Mouse (Mus musculus): ENCODE data around the gene Wasf2.

Gene Wasf2

DNA sequence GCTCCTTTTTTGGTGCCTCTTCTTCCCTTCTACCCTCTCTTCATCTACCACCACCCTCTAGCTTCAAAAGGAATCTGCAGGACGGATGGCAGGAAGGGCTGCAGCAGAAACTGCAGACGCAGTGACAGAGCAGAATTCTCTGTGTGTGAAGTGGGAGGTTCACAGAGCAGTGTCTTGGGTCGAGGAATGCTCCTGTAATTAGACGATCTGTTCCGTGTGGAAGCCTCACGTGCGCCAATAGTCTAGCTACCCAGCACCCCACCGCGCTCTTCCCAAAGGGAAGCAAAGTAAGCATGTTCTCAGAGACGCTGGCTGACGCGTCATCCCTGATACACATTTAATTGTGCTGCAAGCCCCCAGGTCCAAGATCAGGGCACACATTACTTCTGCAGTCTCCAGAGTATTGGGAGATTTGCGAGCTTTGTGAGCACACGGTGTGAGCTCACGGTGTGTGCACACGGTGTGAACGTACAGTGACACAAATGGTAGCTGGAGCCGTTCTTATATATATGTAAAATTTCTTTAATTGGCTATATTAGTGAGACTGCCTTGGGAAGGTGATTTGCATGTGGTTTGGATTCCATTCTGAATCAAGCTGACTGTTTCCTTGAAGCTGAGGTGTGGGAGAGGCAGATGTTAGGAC is 46.6 kb downstream of the Wasf2 start:
- DNase-seq = no peak

DNA sequence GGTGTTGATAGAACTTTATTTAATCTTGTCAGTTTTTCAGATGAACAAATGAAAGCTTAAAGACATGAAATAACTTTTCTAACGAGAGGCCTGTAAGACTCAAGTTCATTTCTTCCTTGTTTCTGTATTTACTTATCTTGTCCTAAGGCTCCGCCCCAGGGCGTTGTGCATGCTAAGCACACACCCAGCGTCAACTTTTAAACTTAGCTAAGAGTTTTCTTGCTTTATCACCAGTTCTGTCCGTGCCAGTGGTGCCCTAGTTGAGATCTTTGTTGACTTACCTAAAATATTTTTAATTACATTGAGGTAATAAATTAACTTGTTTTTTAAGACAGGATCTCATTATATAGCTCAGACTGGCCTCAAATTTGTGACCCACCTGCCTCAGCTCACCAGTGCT is 48.0 kb downstream of the Wasf2 start:
- no peak for DNase-seq

DNA sequence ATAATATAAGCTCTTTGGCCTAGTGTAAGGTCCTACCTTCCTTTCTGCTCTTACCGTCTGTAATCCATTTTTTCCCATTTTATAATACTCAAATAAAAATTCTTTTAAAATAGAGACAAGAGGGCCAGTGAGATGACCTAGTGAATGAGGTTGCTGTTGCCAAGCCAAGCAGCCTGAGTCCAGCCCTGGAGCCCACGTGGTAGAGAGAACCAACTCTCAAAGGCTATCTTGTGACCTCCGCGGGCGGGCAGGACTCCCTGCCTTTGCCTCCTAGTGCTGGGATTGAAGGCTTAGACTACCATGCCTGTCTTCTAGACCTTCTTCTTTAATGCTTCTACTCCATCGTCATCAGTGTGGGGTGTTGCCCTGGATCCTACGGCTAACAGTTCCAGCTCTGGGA is 49.0 kb downstream of the Wasf2 start:
- no peak for DNase-seq

DNA sequence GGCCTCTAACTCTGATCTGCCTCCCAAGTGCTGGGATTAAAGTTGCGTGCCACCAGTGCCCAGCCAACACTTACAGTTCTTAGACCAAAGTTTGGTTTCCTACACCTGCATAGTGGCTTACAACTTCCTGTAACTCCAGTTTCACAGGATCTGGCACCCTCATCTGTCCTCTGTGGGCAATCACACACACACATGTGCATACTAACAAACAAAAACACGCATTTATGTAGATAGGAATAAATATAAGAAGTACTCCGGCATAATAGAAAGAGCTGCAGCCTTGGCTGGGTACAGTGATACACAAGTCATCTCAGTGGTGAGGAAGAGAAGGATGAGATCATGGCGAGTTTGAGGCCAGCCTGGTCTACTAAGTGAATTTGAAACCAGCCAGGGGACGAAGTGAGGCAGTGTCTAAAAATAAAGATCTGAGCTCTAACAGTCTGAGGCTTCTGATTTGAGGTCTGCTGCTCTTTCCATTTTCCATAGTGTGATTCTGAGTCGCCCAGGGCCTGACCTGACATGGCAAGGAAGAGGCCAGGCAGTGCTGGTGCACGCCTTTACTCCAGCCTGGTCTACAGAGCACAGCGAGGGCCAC is 52.2 kb downstream of the Wasf2 start:
- no peak for DNase-seq

DNA sequence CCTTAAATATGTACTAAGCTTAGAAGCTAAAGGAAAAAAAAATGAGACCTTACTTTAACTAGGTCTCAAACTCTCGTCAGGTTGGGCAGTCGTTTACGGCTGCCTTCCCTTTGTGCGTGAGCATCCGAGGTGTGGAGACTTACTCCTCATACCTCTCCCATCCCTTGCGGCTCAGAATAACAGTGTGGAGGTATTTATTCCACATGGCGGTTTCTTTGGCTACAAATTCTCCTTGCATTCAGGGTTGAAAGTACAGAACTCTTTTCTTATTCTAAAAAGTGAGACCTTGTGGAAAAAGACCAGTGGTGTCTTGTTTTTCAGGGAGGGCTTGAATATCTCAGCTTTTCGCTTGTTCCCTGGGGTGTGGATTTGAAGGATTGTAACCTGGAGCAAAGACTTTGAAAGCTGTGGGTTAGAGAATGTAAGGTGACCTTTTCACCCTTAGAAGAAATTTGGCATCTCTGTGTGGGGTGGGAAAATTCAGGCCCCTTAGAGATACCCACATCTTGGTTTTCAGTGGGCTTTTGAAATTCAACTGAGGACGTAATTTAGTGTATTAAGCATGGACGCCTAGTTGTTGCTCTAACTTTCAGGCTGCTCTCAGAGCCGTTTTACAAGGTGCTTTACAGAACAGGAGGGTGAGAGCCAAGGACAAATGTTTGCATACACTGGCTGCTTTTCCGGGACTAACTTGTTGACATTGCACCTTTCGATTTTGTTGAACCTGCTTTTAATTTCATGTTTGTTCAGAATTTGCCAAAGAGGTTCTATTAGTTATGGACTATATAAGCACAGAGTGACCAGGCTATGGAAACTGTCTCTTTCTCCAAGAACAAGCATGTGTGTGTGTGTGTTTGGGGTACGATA is 54.0 kb downstream of the Wasf2 start:
- DNase-seq = no peak

DNA sequence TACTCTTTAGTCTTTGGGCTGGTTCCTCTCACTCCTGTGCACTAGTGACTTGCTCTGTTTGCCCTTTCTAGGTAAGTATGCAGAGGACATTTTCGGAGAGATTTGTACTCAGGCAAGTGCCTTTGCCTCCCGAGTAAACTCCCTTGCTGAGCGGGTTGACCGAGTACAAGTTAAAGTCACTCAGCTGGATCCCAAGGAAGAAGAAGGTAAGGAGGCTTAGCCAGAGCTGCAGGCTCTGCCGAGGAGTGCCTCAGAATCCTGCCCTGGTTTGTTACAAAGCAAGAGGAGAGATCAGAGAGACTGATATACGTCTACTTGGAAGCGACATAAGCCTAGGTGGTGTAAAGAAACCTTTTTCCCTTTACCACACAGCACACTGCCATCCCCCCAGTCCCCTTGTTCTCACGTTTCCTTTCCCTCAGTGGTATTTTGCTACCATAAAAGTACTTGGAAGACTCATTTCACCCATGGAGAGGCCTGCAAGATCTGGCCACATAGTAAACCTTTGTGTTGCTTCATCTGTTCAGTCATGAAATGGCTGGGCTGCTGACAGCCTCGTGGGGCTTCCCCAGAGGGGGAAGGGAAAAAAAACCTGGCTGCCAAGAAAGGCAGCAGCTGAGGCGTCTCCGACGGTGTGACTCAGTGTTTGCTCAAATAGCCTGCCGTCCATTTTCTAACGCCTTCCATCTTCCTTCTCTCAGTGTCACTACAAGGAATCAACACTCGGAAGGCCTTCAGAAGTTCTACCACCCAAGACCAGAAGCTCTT is 54.8 kb downstream of the Wasf2 start:
- peak; percentile 58 for DNase-seq

DNA sequence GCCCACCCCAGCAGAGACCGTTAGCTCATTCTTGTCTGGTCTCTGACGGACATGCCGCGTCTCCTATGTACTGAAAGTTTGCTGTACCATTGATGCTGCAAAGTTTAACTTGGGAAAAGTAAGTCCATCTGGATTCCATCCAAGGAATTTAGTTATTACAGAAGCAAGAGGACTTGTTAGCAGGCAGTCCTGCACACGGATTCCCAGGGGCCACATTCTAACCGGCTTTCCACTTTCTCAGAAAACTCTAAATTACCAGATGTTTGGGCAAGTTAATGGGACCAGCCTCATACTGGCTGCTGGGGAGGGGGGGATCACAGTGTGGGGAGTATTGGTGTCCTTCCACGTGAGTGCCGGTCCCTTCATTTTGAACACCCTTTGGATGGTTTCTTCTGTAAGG is 55.6 kb downstream of the Wasf2 start:
- DNase-seq = no peak

DNA sequence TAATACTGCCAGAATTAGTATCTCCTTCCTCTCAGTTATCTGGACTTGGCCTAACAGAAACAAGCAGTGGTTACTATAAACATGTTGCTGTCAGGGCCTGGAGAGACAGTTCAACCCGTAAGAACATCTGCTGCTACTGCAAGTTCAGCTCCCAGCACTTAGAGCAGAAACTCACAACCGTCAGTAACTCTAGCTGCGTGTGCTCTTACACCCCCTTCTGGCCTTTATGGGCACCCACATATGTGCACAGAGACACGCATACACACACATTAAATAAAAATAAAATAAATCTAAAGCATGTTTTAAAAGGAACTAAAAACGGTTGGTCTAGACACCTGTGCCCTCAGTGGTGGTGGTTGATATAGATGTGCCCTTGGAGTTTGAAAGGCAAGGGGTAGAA is 56.6 kb downstream of the Wasf2 start:
- no peak for DNase-seq

DNA sequence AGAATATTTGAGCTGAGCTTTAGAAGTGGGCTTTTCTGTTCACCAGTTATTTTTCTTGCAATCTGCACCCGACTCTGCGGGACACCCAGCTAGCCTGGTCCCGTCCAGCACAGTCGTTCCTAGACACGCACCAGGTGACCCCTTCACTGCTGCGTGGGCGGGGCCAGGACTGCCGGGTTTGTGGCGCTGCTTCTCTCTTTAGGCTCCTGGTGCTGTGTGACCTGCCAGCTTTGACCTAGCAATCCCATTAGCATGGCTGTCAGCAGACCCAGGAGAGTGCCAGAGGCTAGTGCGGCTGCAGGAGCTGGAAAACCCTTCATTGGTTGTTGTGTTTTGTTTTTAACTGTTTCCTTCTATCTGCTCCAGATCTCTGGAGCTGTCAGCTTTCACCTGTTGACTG is 59.1 kb downstream of the Wasf2 start:
- no peak for DNase-seq

DNA sequence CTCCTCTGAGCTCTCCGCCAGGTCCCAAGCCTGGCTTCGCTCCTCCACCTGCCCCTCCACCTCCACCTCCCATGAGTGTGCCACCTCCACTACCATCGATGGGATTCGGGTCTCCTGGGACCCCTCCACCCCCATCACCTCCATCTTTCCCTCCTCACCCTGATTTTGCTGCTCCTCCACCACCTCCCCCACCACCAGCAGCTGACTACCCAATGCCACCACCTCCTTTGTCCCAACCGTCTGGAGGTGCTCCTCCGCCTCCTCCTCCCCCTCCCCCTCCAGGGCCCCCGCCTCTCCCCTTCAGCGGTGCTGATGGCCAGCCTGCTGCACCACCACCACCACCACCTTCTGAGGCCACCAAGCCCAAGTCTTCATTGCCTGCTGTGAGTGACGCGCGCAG is 64.2 kb downstream of the Wasf2 start:
- no peak for DNase-seq

DNA sequence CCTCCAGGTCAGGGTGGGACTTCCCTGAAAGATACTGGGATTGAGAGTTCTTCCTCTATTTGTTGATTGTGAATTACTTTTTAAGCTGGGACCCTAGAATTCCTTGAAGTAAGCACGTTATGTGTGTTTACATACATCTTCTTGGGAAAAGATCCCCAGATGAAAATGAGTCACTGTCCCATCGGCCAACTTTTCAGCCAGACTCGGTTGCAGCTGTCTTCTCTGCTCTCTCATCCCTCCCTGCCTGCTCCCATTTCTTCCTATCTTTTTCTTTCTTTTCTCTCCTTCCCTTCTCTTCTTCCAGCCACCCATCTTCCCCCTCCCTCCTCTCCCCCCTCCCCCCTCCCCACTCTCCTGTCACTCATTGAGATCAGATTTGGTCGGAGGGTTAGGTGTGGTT is 64.7 kb downstream of the Wasf2 start:
- no peak for DNase-seq

DNA sequence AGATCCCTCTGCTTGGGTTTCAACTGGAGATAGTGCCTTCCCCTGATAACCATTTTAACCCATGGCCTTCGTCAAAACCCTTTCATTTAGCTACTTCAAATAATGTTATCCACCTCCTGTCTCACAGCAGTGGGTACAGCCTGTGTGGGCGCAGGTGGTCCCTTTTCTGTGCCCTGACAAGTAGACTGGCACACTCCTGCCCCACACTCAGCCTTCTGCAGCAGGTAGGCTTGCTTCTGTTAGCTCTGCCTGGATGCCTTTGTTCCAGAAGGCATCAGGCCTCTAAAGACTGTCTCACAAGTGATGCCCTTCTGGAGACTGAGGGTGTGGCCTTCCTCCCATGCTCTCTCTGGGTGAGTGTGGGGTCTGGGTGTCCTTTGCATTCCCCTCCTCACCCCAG is 65.8 kb downstream of the Wasf2 start:
- DNase-seq = no peak

DNA sequence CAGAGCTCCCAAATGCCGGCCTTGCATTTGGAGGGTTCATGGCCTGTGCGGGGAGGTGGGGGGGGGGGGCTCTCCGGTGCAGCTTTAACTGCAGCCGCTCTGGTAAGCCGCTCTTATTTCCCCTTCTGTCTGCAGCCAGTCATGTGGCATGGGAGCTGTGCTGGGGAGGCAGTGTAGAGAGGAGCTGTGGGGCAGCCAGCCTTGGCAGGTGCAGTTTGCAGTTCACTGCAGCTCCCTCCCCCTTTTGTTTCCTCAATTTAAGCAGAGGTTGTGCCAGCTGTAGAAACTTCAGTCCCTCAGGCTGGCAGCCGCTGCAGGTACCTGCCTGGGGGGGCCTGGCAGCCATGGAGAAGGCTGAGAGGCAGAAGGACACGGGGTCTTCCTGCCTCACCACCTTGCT is 66.5 kb downstream of the Wasf2 start:
- DNase-seq = no peak

DNA sequence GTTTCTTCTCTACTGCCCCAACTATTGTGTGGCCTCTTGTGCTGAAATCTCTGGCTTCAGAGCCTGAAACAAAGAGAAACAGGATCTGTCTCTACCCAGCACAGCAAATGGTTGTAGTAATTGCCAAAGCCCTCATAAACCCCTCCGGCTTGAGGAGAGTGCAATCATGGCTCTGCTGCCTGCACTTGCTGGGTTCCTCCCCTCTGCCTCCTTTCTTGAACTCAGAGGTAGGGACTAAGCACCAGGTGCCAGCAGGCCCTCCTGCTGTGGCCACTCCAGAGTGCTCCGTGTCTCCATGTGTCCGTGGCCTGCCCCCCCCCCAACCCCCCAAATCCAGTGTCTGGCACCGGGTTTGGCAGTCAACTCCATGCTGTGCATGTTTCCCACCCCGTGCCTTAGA is 67.0 kb downstream of the Wasf2 start:
- no peak for DNase-seq

DNA sequence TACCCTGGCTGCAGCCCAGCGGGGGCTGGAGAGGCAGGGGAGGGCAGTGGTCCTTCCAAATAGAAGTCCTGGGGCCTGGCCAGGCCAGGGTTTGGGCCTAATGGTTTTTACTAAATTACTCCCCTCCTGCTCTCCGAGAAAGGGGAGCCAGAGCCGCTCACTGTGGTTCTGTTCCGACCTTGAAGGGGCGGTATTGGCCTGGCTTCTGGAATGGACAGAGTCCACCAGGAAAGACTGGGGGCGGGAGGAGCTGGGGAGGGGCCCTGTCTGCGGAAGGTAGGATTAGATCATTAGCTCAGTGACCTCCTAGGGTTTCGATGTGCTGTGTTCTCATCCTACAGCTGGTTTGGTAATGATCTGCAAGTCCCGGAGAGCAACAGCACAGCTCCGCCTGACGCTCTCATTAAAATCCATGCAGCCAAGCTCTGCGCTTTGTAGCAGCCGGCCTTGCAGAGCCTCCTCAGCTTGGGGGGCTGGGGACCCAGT is 67.5 kb downstream of the Wasf2 start:
- DNase-seq = peak; percentile 77

DNA sequence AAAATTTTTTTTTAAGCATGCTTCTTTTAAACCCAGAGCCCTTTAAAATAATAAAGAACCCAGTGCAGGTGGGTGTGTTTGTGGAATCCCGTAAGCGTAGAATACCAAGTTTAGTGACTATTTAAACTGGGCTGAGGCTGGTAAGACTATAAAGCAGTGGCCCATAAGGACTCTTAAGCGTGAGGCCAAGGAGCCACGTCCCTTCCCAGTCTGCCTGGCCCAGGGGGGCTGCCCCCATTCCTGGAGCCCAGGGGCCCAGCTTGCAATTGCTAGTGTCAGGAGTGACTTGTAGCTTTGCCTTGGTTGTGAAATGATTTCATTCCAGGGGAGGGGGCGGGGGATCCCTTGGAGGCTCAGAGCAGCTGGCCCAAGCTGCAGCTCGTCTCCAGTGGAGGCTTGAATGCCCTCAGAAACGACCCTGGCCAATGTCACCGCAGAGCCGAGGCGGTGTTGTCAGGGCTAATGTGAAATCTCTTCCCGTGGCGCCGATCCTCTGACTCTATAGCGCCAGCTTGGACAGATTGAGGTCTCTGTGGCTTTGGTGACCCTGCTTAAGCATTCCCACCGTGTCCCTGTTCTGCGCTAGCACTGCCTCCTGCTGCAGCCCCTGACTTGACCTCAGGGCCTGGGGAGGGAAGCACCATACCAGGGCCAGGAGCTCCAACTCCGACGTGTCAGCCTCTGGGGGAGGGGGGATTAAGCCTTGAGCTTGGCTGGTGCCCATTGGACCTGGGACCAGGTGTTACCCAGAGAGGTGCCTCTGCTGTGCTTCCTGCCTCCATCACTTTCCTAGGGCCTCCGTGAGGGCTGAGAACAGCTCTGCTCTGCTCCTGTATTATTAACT is 68.3 kb downstream of the Wasf2 start:
- DNase-seq = peak; percentile 61

DNA sequence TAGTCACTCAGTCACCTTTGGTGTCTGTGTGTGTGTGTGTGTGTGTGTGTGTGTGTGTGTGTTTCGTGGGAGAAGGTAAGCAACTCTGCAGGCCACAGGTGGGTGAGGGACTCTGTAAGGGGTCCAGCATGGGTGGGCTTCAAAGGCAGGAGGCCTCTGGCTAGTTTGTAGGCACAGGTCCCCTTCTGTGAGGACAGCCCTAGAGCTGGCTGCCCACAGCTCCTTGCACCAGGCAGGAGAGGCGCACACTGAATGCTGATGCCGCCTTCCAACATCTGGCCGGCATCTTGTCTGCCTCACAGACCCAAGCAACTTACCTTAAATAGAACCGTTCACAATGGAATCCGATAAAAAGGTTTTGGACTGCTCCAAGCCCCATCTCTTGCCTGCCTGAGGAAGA is 69.4 kb downstream of the Wasf2 start:
- no peak for DNase-seq

DNA sequence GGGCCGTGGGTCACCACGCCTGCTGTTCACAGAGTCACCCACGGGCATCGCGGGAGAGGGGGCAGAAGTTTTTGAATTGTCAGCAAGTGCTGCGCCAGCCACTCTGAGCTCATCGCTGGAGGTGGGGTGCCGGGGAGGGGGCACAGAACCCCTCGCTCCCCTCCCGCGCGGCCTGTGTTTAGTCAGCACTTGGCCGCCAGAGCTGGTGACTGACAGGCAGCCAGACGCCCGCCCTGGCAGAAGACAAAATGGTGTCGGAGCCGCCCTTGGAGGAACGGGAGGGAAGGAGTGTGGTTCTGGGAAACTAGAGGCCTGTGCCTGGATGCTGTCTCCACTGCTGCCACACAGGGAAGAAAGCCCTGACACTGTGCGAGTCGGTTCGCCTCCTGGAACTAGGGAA is 70.0 kb downstream of the Wasf2 start:
- DNase-seq = peak; percentile 62

DNA sequence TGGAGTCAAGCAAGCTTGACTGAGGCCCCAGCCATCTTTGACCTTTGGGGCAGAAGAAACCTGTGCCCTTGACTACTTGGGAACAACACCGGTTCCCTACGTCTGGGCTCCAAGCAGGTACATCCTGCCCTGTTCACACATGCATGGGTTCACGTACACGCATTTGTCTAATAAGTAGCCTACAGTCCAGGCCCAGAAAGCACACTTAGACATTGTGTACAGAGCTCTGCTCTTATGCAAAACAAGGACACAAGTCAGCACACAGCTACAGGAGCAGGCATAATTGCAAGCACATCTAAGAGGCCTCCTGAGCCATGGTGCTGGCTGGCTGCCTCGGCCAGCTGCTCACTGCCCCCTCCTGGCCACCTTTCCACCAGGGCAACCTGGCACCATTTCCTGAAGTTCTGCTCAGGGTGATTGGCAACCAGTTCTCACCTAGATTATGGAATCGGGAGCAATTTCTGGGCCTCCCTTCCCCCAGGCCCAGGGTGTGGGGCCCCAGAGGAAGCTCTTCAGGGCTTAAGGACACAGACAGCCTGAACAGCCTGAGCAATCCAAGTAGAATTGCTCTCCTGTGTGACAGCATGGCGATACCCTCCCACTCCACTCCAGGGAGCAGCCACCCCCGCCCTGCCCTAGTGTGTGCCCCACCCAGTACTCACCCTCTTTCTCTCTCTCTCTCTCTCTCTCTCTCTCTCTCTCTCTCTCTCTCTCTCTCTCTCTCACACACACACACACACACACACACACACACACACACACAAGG is 70.9 kb downstream of the Wasf2 start:
- peak; percentile 88 for DNase-seq

DNA sequence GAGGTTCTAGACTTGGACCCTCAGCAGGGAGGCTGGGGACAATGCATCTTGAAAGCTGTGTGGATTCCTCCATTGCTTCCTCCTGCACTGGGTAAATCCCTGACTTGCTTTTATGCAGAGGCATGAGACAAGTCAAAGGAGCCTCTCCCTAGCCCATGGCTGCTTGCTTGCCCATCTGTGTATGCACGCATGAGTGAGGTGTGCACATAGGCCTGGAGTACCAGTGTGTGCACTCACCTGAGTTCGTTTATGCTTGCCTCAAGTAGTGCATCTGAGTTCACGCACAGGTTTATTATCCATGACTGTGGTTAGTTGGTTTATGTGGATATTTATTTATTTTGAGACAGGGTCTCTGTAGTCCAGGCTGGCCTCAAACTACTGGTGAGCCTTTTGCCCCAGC is 71.9 kb downstream of the Wasf2 start:
- DNase-seq = no peak

DNA sequence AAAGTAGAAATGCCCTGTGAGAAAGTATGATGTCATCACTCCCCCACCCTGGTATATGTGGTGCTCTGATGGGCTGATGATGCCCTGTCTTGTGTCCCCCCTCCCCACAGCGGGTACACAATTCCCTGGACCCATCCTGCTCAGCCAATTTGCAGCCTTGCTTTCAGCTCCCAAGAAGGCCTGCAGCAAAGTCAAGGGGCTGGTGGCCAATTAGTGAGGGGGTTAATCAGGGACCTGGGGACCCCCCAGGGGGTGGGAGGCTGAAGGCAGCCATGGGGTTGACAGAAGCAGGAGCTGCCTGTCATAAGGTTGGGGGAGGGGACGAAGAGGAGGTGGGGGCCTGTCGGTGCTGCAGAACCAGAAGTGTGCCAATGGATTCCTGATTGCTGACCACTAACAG is 73.3 kb downstream of the Wasf2 start:
- no peak for DNase-seq

DNA sequence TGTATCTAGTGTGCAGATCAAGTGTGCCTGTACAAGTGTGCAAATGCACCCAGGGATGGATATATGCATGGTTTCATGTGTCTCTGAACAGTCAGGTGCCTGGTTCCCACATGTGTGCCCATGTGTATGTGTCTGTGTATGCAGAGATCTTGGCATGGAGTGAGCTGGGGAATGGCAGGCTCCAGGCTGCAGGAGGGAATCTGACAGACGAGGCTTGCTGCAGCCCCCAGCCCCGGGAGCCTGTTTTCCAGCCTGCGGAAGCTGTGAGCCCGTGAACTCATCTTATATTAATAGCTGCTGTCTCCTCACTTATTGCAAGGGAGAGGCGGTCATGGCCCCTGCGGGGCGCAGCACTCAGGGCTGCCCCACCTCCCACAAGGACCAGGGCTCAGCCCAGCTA is 74.1 kb downstream of the Wasf2 start:
- DNase-seq = no peak
